Mouse (Mus musculus): Measurements from ENCODE around the gene Foxc2. TPM values are rescaled to one million over a fixed set of nuclear protein-coding genes. Genes with fewer than 3 reads are reported as not detected.

Gene Foxc2
- total and polyA plus RNA-seq, 3 experiments = 0.02 TPM; not detected in 2

GRCm38 (mm10) chr8:121084210-121084951 lies 31.6 kb upstream of the Foxc2 start, which contains the start of gene Foxf1:
Gene Foxf1 (plus strand): TSS chr8:121084386.
- TF ChIP-seq POLR2AphosphoS5 (IDR thresholded peaks at IDR 0.05; ENCODE audit: insufficient replicate concordance, low read depth, low read length) (no peak), TAL1 (conservative IDR thresholded peaks at IDR 0.05; ENCODE audit: low read depth, low read length) (no peak), GATA1 (IDR thresholded peaks at IDR 0.05; ENCODE audit: borderline replicate concordance, low read length) (no peak), CTCF (IDR thresholded peaks at IDR 0.05; ENCODE audit: low read depth, low read length) (no peak), GATA2 (IDR thresholded peaks at IDR 0.05; ENCODE audit: borderline replicate concordance, low read depth, low read length) (no peak)
- DNase-seq (ENCODE audit: low spot score) (no peak), ATAC-seq (ENCODE audit: extremely low read depth, insufficient number of reproducible peaks, low FRiP score, poor library complexity, severe bottlenecking) (no peak)
- Histone ChIP-seq H3K4me1 (ENCODE audit: insufficient read depth, low read depth, low read length) (no peaks in the 10 kb centered on the region), H3K27me3 (ENCODE audit: insufficient read depth, low read length) (peaks cover 11% of the 10 kb centered on the region; the same call in 1 of the 2 replicates), H3K4me3 (ENCODE audit: low read depth, low read length) (peak within 1 kb of the TSS; percentile 30; the same call in 1 of the 2 replicates), H3K36me3 (replicated peaks) (no peaks in the 10 kb centered on the region), H3K9me3 (replicated peaks) (peaks cover 81% of the 10 kb centered on the region)

GRCm38 (mm10) chr8:121085011-121085410 lies 31.0 kb upstream of the Foxc2 start:
- Histone ChIP-seq H3K36me3 (replicated peaks) (no peaks in the 10 kb centered on the region), H3K9me3 (replicated peaks) (peaks cover 84% of the 10 kb centered on the region), H3K27me3 (ENCODE audit: insufficient read depth, low read length) (peaks cover 17% of the 10 kb centered on the region; the same call in 1 of the 2 replicates), H3K4me3 (ENCODE audit: low read depth, low read length) (peak overlapping the region; percentile 30; the same call in 1 of the 2 replicates), H3K4me1 (ENCODE audit: insufficient read depth, low read depth, low read length) (no peaks in the 10 kb centered on the region)
- no peak for DNase-seq (ENCODE audit: low spot score)
- TF ChIP-seq CTCF (IDR thresholded peaks at IDR 0.05; ENCODE audit: low read depth, low read length) = no peak
- no peak for TF ChIP-seq POLR2AphosphoS5 (IDR thresholded peaks at IDR 0.05; ENCODE audit: insufficient replicate concordance, low read depth, low read length)
- no peak for TF ChIP-seq GATA1 (IDR thresholded peaks at IDR 0.05; ENCODE audit: borderline replicate concordance, low read length)
- TF ChIP-seq GATA2 (IDR thresholded peaks at IDR 0.05; ENCODE audit: borderline replicate concordance, low read depth, low read length) = no peak
- TF ChIP-seq TAL1 (conservative IDR thresholded peaks at IDR 0.05; ENCODE audit: low read depth, low read length) = no peak
- ATAC-seq (ENCODE audit: extremely low read depth, insufficient number of reproducible peaks, low FRiP score, poor library complexity, severe bottlenecking) = no peak

GRCm38 (mm10) chr8:121085561-121085960 lies 30.4 kb upstream of the Foxc2 start:
- no peak overlapping the region for H3K4me3 ChIP-seq (ENCODE audit: low read depth, low read length)
- ATAC-seq (ENCODE audit: extremely low read depth, insufficient number of reproducible peaks, low FRiP score, poor library complexity, severe bottlenecking) = no peak

GRCm38 (mm10) chr8:121086004-121086900 lies 29.7 kb upstream of the Foxc2 start:
- TF ChIP-seq TAL1 (conservative IDR thresholded peaks at IDR 0.05; ENCODE audit: low read depth, low read length) (no peak), CTCF (IDR thresholded peaks at IDR 0.05; ENCODE audit: low read depth, low read length) (no peak), GATA1 (IDR thresholded peaks at IDR 0.05; ENCODE audit: borderline replicate concordance, low read length) (no peak), POLR2AphosphoS5 (IDR thresholded peaks at IDR 0.05; ENCODE audit: insufficient replicate concordance, low read depth, low read length) (no peak), GATA2 (IDR thresholded peaks at IDR 0.05; ENCODE audit: borderline replicate concordance, low read depth, low read length) (no peak)
- H3K9me3 ChIP-seq (replicated peaks) = peaks cover 74% of the 10 kb centered on the region
- H3K4me1 ChIP-seq (ENCODE audit: insufficient read depth, low read depth, low read length) = no peaks in the 10 kb centered on the region
- ATAC-seq (ENCODE audit: extremely low read depth, insufficient number of reproducible peaks, low FRiP score, poor library complexity, severe bottlenecking) (no peak), DNase-seq (ENCODE audit: low spot score) (no peak)
- no peaks in the 10 kb centered on the region for H3K36me3 ChIP-seq (replicated peaks)
- no peak overlapping the region for H3K4me3 ChIP-seq (ENCODE audit: low read depth, low read length)
- peaks cover 14% of the 10 kb centered on the region; the same call in 1 of the 2 replicates for H3K27me3 ChIP-seq (ENCODE audit: insufficient read depth, low read length)

More at GRCm38 (mm10) chr8:121085561-121085960, 30.4 kb upstream of the Foxc2 start:
- no peak for TF ChIP-seq CTCF (IDR thresholded peaks at IDR 0.05; ENCODE audit: low read depth, low read length)
- Histone ChIP-seq H3K27me3 (ENCODE audit: insufficient read depth, low read length) (peaks cover 15% of the 10 kb centered on the region; the same call in 1 of the 2 replicates), H3K9me3 (replicated peaks) (peaks cover 80% of the 10 kb centered on the region), H3K4me1 (ENCODE audit: insufficient read depth, low read depth, low read length) (no peaks in the 10 kb centered on the region), H3K36me3 (replicated peaks) (no peaks in the 10 kb centered on the region)
- no peak for DNase-seq (ENCODE audit: low spot score)

- no peak for DNase-seq (ENCODE audit: low spot score)
- no peak for ATAC-seq (ENCODE audit: extremely low read depth, insufficient number of reproducible peaks, low FRiP score, poor library complexity, severe bottlenecking)
Measured at GRCm38 (mm10) chr8:121088281-121088680, 27.7 kb upstream of the Foxc2 start.

More at GRCm38 (mm10) chr8:121088281-121088680, 27.7 kb upstream of the Foxc2 start:
- H3K36me3 ChIP-seq (replicated peaks) = no peaks in the 10 kb centered on the region
- peaks cover 20% of the 10 kb centered on the region; the same call in 1 of the 2 replicates for H3K27me3 ChIP-seq (ENCODE audit: insufficient read depth, low read length)
- TF ChIP-seq GATA1 (IDR thresholded peaks at IDR 0.05; ENCODE audit: borderline replicate concordance, low read length) (no peak), CTCF (IDR thresholded peaks at IDR 0.05; ENCODE audit: low read depth, low read length) (no peak), TAL1 (conservative IDR thresholded peaks at IDR 0.05; ENCODE audit: low read depth, low read length) (no peak), POLR2AphosphoS5 (IDR thresholded peaks at IDR 0.05; ENCODE audit: insufficient replicate concordance, low read depth, low read length) (no peak), GATA2 (IDR thresholded peaks at IDR 0.05; ENCODE audit: borderline replicate concordance, low read depth, low read length) (no peak)
- H3K4me1 ChIP-seq (ENCODE audit: insufficient read depth, low read depth, low read length) = 0 out of 2 replicates have a peak, but pooled peaks cover 3% of the 10 kb centered on the region
- H3K4me3 ChIP-seq (ENCODE audit: low read depth, low read length) = no peak overlapping the region
- peaks cover 54% of the 10 kb centered on the region for H3K9me3 ChIP-seq (replicated peaks)
